Mouse (Mus musculus): Measurements from ENCODE around the gene Sorl1. TPM values are rescaled to one million over a fixed set of nuclear protein-coding genes. Genes with fewer than 3 reads are reported as not detected.

The Sorl1 gene
- polyA plus RNA-seq, 1 experiment from 2014 or later = 3.6 TPM

DNA sequence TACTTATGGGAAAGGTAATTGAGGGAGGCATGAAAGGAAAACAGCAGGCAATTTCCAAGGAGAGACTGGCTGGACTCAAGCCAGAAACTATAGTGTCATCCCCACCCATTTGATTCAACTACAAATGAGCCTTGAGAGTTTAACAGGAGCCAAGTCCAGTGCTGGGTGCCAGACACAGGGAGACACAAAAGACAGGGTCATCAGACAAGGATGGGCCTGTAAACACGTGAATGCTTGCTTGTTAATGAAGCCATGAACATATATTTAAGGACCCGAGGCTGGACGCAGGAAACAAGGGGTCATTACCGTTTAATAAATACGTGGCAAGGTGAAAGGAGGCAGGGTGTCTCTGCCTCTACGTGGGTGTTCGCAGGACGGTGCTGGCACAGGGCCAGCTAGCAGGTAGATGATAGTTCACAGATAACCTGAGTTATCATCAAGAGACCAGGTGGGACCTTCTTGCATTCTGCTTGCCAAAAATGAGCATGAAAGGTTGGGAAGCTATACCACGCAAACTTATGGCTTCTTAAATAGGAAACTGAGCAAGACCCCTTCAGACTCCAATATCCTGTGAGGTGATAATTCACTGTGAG, 23.4 kb downstream of the Sorl1 start:
- H3K9me3 ChIP-seq (ENCODE audit: control insufficient read depth, low read length) = no peaks in the 10 kb centered on the region
- no peak overlapping the region for H3K9ac ChIP-seq (ENCODE audit: low read length)
- peaks cover 5 to 17% of the 10 kb centered on the region in 2 experiments; a peak in 3 of 4 replicates for H3K4me1 ChIP-seq (ENCODE audit: control insufficient read depth in 2 of 2, insufficient read depth in 2 of 2, low read length in 2 of 2)
- H3K4me2 ChIP-seq (ENCODE audit: low read length) = no peak overlapping the region
- WGBS = 88% methylated on average over 9 of the region's 9 CpGs
- no peak overlapping the region for H3K4me3 ChIP-seq (ENCODE audit: control insufficient read depth in 1 of 2, insufficient read depth in 1 of 2, low read depth in 1 of 2, low read length in 2 of 2)
- H3K27me3 ChIP-seq (ENCODE audit: control insufficient read depth, insufficient read depth, low read length) = no peaks in the 10 kb centered on the region
- no peak overlapping the region for H3K27ac ChIP-seq (replicated peaks in 1 of 2; ENCODE audit: control insufficient read depth in 1 of 2, insufficient read depth in 1 of 2, low read depth in 2 of 2, low read length in 2 of 2)
- no peak for ATAC-seq (ENCODE audit: insufficient number of reproducible peaks, insufficient read depth, low FRiP score, low read depth)
- no peaks in the 10 kb centered on the region for H3K36me3 ChIP-seq (ENCODE audit: control insufficient read depth, insufficient read depth, low read length)

DNA sequence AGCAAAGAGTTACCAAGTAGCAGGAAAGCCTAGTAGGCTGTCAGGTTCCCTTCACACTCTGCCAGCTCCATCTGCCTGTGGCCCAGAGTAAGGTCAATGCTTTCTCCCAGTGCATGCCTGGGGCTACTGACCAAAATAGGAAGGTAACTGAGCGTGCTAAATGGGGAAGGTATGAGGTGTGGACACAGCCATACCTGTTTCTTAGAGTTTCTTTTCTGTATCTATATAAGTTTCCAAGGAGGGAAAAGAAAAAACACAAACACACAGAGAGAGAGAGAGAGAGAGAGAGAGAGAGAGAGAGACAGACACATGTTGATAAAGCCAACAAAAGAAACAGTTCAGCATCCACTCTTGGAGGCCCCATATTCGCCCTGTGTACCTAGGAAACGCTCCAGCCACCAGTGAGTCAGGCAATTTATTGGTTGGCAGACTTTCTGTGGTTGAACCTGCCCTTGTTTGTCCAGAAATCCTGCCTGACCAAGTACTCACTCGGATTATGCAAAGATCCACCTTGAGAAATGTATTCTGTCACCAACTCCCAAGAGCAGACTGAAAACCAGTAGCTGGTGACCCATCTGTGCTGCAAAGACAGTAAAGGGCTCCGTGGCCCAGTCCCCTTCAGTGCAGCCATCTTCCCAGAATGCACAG, 25.5 kb downstream of the Sorl1 start:
- no peaks in the 10 kb centered on the region for H3K36me3 ChIP-seq (ENCODE audit: control insufficient read depth, insufficient read depth, low read length)
- H3K4me2 ChIP-seq (ENCODE audit: low read length) = no peak overlapping the region
- H3K27me3 ChIP-seq (ENCODE audit: control insufficient read depth, insufficient read depth, low read length) = no peaks in the 10 kb centered on the region
- no peak overlapping the region for H3K27ac ChIP-seq (replicated peaks in 1 of 2; ENCODE audit: control insufficient read depth in 1 of 2, insufficient read depth in 1 of 2, low read depth in 2 of 2, low read length in 2 of 2)
- H3K4me3 ChIP-seq (ENCODE audit: control insufficient read depth in 1 of 2, insufficient read depth in 1 of 2, low read depth in 1 of 2, low read length in 2 of 2) = no peak overlapping the region
- no peak overlapping the region for H3K9ac ChIP-seq (ENCODE audit: low read length)
- no peak for ATAC-seq (ENCODE audit: insufficient number of reproducible peaks, insufficient read depth, low FRiP score, low read depth)
- H3K4me1 ChIP-seq (ENCODE audit: control insufficient read depth in 2 of 2, insufficient read depth in 2 of 2, low read length in 2 of 2) = peaks cover 5 to 17% of the 10 kb centered on the region in 2 experiments; a peak in 3 of 4 replicates
- H3K9me3 ChIP-seq (ENCODE audit: control insufficient read depth, low read length) = no peaks in the 10 kb centered on the region
- 76% methylated on average over 5 of the region's 5 CpGs for WGBS

DNA sequence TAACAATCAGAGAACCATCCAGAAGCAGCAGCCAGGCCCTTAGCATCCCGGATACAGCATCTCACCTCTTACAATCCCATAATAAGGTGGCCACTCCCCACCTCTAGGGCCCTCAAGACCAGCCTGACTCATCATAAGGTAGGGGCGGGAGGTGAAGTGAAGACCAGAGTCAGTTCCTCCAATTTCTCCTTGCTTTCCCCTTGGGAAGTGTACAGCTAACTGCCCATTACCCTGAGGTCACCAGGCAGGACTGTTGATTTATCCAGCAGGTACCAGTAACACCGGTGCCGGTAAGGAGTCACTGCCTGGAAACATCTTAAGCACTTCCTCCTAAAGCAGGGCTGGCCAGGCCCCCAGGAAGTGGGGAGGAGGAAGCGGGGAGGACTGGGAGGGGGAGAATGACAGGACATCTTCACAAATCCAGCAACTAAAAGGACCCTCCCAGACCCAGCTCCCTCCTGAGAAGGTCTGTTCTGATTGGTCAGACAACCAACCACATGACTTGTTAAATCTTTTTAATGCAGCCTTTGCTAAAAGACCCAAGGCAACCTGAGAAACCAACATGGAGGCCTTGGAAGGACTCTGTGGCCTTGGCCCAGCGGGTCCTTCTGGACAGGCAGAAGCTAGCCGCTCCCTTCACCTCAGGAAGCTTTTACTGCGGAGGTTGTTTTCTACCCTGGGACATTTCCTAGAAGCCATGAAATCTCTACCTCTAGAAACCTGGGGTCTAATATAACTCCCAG, 26.2 kb downstream of the Sorl1 start:
- Histone ChIP-seq H3K4me2 (ENCODE audit: low read length) (no peak overlapping the region), H3K9me3 (ENCODE audit: control insufficient read depth, low read length) (no peaks in the 10 kb centered on the region), H3K36me3 (ENCODE audit: control insufficient read depth, insufficient read depth, low read length) (no peaks in the 10 kb centered on the region), H3K27ac (replicated peaks in 1 of 2; ENCODE audit: control insufficient read depth in 1 of 2, insufficient read depth in 1 of 2, low read depth in 2 of 2, low read length in 2 of 2) (no peak overlapping the region), H3K4me3 (ENCODE audit: control insufficient read depth in 1 of 2, insufficient read depth in 1 of 2, low read depth in 1 of 2, low read length in 2 of 2) (no peak overlapping the region), H3K4me1 (ENCODE audit: control insufficient read depth in 2 of 2, insufficient read depth in 2 of 2, low read length in 2 of 2) (peaks cover 5 to 17% of the 10 kb centered on the region in 2 experiments; a peak in 3 of 4 replicates), H3K27me3 (ENCODE audit: control insufficient read depth, insufficient read depth, low read length) (no peaks in the 10 kb centered on the region), H3K9ac (ENCODE audit: low read length) (no peak overlapping the region)
- ATAC-seq (ENCODE audit: insufficient number of reproducible peaks, insufficient read depth, low FRiP score, low read depth) = no peak
- 88% methylated on average over 8 of the region's 8 CpGs for WGBS

DNA sequence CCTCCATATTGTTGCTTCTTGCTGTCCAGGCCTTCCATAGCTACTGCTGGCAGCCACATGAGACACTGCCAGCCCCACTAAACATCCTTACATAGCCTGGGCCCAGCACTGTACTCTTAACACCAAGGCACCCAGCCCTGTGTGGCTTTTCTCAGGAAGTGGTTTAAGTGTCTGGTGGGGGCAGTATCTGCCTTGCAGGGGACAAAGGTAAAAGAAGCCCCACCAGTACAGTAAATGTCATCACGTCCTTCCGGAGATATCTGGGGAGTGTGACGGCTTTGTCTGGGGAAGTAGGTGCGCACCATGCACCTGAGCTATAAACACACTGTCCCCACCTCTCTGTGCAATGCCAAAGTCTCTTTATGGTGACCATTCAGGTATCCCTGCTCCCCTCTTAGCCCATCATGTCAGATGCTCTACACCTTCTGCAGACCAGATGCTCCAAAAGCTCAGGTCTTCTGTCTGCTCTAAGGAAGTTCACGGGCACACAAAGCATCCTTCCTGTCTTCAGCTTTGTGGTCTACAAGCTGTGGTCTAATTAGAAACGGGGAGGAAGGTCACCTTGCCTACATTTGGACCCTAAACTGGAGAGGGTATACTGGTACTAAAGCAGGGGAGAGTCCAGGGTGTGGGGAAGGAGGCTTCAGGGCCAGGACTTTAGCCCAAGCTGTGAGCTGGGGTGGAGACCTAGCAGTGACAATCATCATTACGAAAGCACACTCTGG, 26.9 kb downstream of the Sorl1 start:
- Histone ChIP-seq H3K9me3 (ENCODE audit: control insufficient read depth, low read length) (no peaks in the 10 kb centered on the region), H3K27ac (replicated peaks in 1 of 2; ENCODE audit: control insufficient read depth in 1 of 2, insufficient read depth in 1 of 2, low read depth in 2 of 2, low read length in 2 of 2) (no peak overlapping the region), H3K4me2 (ENCODE audit: low read length) (no peak overlapping the region), H3K9ac (ENCODE audit: low read length) (no peak overlapping the region), H3K4me3 (ENCODE audit: control insufficient read depth in 1 of 2, insufficient read depth in 1 of 2, low read depth in 1 of 2, low read length in 2 of 2) (no peak overlapping the region), H3K27me3 (ENCODE audit: control insufficient read depth, insufficient read depth, low read length) (no peaks in the 10 kb centered on the region), H3K36me3 (ENCODE audit: control insufficient read depth, insufficient read depth, low read length) (no peaks in the 10 kb centered on the region), H3K4me1 (ENCODE audit: control insufficient read depth in 2 of 2, insufficient read depth in 2 of 2, low read length in 2 of 2) (peaks cover 5 to 16% of the 10 kb centered on the region in 2 experiments; a peak in 3 of 4 replicates)
- ATAC-seq (ENCODE audit: insufficient number of reproducible peaks, insufficient read depth, low FRiP score, low read depth) = no peak
- WGBS = 83% methylated on average over 7 of the region's 7 CpGs

DNA sequence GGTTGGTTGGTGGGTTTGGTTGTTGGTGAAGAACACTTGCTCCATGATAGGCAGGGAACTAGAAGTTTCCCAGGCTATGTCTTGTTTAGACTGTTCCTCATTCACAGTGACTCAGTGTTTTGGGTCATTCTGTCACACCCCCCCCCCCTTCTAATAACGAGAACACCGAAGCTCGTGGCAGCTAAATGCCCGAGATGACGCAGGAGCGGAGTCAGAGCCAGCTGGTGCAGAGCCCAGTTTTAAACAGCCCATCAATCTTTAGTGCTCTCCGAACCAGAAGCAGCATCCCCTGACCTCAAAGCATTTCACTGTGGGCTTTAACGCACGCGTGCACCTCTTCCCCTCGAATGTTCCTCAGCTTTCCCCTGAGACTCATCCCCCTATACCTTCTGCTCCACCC, 29.3 kb downstream of the Sorl1 start:
- no peak overlapping the region for H3K4me2 ChIP-seq (ENCODE audit: low read length)
- H3K36me3 ChIP-seq (ENCODE audit: control insufficient read depth, insufficient read depth, low read length) = no peaks in the 10 kb centered on the region
- ATAC-seq (ENCODE audit: insufficient number of reproducible peaks, insufficient read depth, low FRiP score, low read depth) = no peak
- no peak overlapping the region for H3K27ac ChIP-seq (replicated peaks in 1 of 2; ENCODE audit: control insufficient read depth in 1 of 2, insufficient read depth in 1 of 2, low read depth in 2 of 2, low read length in 2 of 2)
- H3K9ac ChIP-seq (ENCODE audit: low read length) = no peak overlapping the region
- H3K4me3 ChIP-seq (ENCODE audit: control insufficient read depth in 1 of 2, insufficient read depth in 1 of 2, low read depth in 1 of 2, low read length in 2 of 2) = no peak overlapping the region
- no peaks in the 10 kb centered on the region for H3K9me3 ChIP-seq (ENCODE audit: control insufficient read depth, low read length)
- 64% methylated on average over 11 of the region's 11 CpGs for WGBS
- peaks cover 0 to 9% of the 10 kb centered on the region in 2 experiments; a peak in 2 of 4 replicates for H3K4me1 ChIP-seq (ENCODE audit: control insufficient read depth in 2 of 2, insufficient read depth in 2 of 2, low read length in 2 of 2)
- no peaks in the 10 kb centered on the region for H3K27me3 ChIP-seq (ENCODE audit: control insufficient read depth, insufficient read depth, low read length)

DNA sequence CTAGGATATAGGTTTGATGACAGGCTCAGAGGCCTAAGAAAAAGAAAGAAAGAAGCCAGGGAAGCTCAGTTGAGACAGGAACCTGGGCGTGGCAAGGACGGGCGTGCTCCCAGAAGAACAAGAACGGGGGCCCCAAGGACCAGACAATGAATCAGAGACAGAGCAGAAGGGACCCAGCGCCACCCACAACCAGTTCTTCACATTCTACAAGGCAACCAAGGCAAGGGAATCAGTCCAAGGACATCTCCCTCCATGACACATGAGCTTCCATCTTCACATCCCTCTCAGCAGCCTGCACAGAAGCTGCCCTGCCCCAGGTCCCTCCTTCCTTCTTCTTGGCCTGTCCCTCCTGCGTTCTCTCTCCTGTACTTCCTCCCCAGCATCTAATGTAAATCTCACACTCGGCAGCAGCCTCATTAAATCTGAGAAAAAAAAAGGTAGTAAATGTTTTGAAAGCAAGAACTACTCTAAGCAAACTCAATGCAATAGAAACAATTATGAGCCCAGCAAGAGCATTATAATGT, 30.0 kb downstream of the Sorl1 start:
- no peak for ATAC-seq (ENCODE audit: insufficient number of reproducible peaks, insufficient read depth, low FRiP score, low read depth)
- H3K4me2 ChIP-seq (ENCODE audit: low read length) = no peak overlapping the region
- H3K36me3 ChIP-seq (ENCODE audit: control insufficient read depth, insufficient read depth, low read length) = no peaks in the 10 kb centered on the region
- 84% methylated on average over 7 of the region's 7 CpGs for WGBS
- H3K9me3 ChIP-seq (ENCODE audit: control insufficient read depth, low read length) = no peaks in the 10 kb centered on the region
- peaks cover 0 to 3% of the 10 kb centered on the region in 2 experiments; a peak in 2 of 4 replicates for H3K4me1 ChIP-seq (ENCODE audit: control insufficient read depth in 2 of 2, insufficient read depth in 2 of 2, low read length in 2 of 2)
- no peak overlapping the region for H3K4me3 ChIP-seq (ENCODE audit: control insufficient read depth in 1 of 2, insufficient read depth in 1 of 2, low read depth in 1 of 2, low read length in 2 of 2)
- H3K27ac ChIP-seq (replicated peaks in 1 of 2; ENCODE audit: control insufficient read depth in 1 of 2, insufficient read depth in 1 of 2, low read depth in 2 of 2, low read length in 2 of 2) = no peak overlapping the region
- no peaks in the 10 kb centered on the region for H3K27me3 ChIP-seq (ENCODE audit: control insufficient read depth, insufficient read depth, low read length)
- H3K9ac ChIP-seq (ENCODE audit: low read length) = no peak overlapping the region

DNA sequence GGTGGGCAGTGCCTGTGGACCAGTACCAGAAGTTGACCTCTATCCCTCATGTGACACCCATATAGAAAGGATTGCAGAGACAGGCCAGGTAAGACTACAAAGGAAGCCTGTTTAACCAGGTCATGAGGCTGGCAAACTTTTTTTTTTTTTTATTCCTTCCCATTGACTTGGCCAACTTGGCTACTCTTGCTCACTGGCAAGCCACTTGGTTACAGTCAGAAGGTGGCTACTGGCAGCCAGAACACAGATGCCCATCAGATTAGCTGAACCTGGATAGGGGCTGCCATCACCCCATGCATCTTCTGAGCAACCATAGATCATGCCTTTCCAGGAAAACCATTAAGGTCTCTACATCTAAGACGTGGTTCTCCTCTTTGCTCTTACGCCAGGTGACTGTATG, 31.3 kb downstream of the Sorl1 start:
- Histone ChIP-seq H3K4me1 (ENCODE audit: control insufficient read depth in 2 of 2, insufficient read depth in 2 of 2, low read length in 2 of 2) (no peaks in the 10 kb centered on the region; a peak in 1 of 4 replicates), H3K27me3 (ENCODE audit: control insufficient read depth, insufficient read depth, low read length) (no peaks in the 10 kb centered on the region), H3K9me3 (ENCODE audit: control insufficient read depth, low read length) (no peaks in the 10 kb centered on the region), H3K9ac (ENCODE audit: low read length) (no peak overlapping the region), H3K27ac (replicated peaks in 1 of 2; ENCODE audit: control insufficient read depth in 1 of 2, insufficient read depth in 1 of 2, low read depth in 2 of 2, low read length in 2 of 2) (no peak overlapping the region), H3K4me2 (ENCODE audit: low read length) (no peak overlapping the region), H3K4me3 (ENCODE audit: control insufficient read depth in 1 of 2, insufficient read depth in 1 of 2, low read depth in 1 of 2, low read length in 2 of 2) (no peak overlapping the region), H3K36me3 (ENCODE audit: control insufficient read depth, insufficient read depth, low read length) (no peaks in the 10 kb centered on the region)
- no peak for ATAC-seq (ENCODE audit: insufficient number of reproducible peaks, insufficient read depth, low FRiP score, low read depth)
- 87% methylated on average over 2 of the region's 2 CpGs for WGBS

All from heart, embryonic 14.5 days (tissue).